Mouse (Mus musculus) macrophage (primary cell): Measurements from ENCODE around the gene Retreg3. TPM values are rescaled to one million over a fixed set of nuclear protein-coding genes. Genes with fewer than 3 reads are reported as not detected.
A peak's percentile ranks its signal among the peaks of the same experiment; 100 is the strongest.

Experiments
- H3K27ac ChIP-seq: fragments of 350-480 bp; formaldehyde crosslinking; 2 replicates; pipeline ENCODE4 v1.9.0; 2021
- H3K36me3 ChIP-seq: fragments of 350-480 bp; formaldehyde crosslinking; 2 replicates; pipeline ENCODE4 v1.9.0; 2021; ENCODE audit errors: inconsistent target
- H3K4me3 ChIP-seq: fragments of 350-480 bp; formaldehyde crosslinking; 2 replicates; pipeline ENCODE4 v1.9.0; 2021; ENCODE audit errors: inconsistent target
- H3K79me2 ChIP-seq: fragments of 350-480 bp; formaldehyde crosslinking; 2 replicates; pipeline ENCODE4 v1.9.0; 2021; ENCODE audit errors: inconsistent target
- WGBS: methylation state at CpG from one replicate; pipeline ENCODE4 v1.1.7; 2026; ENCODE audit warnings: inconsistent platforms; ENCODE audit not compliant: missing documents; 5-methylcytosine and 5-hydroxymethylcytosine counted together
- polyA plus RNA-seq: library from polyadenylated mRNA; stranded (reverse); fragments of 250-400 nt; gene quantifications from 3 replicates; pipeline ENCODE4 v1.2.4, GENCODE M21; 2018; ENCODE audit warnings: inconsistent platforms

Gene Retreg3
- polyA plus RNA-seq, 1 experiment from 2014 or later = 38.2 TPM

DNA sequence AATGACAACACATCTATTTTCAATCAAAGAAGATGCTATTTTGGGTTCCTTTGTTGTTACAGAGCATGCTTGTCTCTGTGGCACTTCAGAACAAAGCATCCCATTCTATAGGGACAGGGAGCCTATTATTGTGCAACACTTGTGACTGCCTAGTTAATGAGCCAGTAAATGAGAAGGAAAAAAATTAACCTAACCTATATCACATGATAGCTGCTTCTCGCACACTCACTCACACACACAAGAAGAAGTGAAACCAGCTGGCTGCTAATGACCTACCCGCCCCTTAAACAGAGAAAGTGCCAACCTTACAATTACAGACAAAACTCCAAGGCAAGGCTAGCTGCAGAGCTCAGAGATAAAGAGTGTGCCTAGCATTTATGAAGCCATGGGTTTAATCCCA, 4.1 kb downstream of the Retreg3 start:
- peak overlapping the region; percentile 85 for H3K27ac ChIP-seq
- H3K4me3 ChIP-seq = no peak overlapping the region
- H3K79me2 ChIP-seq = peaks cover 87% of the 10 kb centered on the region
- H3K36me3 ChIP-seq = no peaks in the 10 kb centered on the region
- WGBS = 0% methylated on average over 2 of the region's 2 CpGs

DNA sequence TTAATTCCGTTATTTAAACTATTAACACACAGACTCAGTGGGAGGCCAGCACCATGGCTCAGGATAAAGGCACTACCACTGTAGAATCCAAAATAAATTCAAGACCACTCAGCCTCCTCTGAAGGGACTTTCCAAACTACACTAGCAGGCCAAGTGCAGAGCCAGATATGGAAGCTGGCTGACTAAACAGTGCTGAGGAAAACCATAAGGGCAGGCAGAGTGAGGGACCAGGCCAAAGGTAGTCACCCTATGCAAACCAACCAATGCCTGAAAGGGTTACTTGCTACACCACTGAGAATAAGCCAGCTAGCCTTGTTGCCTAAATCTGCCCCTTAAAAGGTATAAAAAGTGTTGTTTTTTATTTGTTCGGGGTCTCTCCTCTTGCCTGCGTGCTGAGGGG, 7.5 kb downstream of the Retreg3 start:
- WGBS = 94% methylated on average over 3 of the region's 3 CpGs
- H3K36me3 ChIP-seq = no peaks in the 10 kb centered on the region
- no peak overlapping the region for H3K4me3 ChIP-seq
- peaks cover 96% of the 10 kb centered on the region for H3K79me2 ChIP-seq
- H3K27ac ChIP-seq = no peak overlapping the region

DNA sequence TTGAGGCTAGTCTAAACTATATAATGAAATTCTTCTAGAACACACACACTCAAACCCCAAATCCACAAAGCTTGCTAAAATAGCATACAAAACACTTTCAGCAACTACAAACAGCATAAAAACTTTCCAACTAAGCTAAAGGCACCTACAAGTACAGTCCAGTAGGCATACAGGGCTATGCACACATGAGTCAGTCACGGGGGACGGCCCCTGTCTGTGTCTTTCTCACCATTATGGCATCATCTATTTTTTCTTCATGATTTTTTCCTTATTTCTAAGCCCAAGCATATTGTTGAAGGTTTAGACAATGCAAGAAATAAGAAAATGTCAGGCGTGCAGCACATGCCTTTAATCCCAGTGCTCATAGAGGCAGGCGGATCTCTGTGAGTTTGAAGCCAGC, 8.5 kb downstream of the Retreg3 start:
- H3K27ac ChIP-seq = no peak overlapping the region
- no peak overlapping the region for H3K4me3 ChIP-seq
- 94% methylated on average over 4 of the region's 4 CpGs for WGBS
- peaks cover under 1% of the 10 kb centered on the region; the same call in 1 of the 2 replicates for H3K36me3 ChIP-seq
- H3K79me2 ChIP-seq = peaks cover 96% of the 10 kb centered on the region

DNA sequence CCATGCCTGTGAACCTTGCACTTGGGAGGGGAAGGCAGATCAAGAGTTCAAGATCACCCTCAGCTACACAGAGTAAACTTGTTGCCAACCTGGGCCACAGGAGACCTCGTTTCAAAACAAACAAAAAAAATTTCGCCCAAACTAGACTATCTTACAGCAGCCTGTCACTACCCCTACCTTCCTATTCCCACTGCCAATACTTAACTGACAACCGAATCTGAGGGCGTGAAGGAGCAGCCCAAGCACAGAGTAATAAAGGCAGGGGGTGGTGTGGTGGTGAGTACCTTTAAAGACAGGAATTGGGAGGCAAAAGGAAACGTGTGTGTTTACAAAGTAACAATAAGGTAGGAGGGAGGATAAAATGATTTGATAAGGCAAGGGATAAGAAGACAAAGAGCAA, 9.0 kb downstream of the Retreg3 start:
- Histone ChIP-seq H3K4me3 (no peak overlapping the region), H3K79me2 (peaks cover 98% of the 10 kb centered on the region), H3K27ac (no peak overlapping the region), H3K36me3 (peaks cover 6% of the 10 kb centered on the region; the same call in 1 of the 2 replicates)
- 95% methylated on average over 5 of the region's 5 CpGs for WGBS

DNA sequence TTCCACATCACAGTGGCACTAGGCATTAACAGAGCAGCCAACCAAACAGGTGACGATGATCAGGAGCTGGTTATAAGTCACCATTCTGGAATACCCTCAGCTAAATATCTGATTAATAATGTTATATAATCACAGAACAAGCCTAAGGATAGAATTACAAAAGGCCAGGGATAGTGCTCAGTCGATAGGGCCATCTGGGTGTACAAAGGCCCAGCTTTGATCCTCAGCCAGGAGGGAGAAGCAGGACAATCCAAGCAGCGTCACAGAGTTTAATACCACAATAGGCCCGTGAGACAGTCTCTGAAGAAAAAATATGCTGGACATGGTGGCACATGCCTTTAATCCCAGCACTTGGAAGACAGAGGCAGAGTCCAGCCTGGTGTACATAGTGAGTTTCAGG, 10.3 kb downstream of the Retreg3 start:
- Histone ChIP-seq H3K27ac (no peak overlapping the region), H3K79me2 (peaks cover 100% of the 10 kb centered on the region), H3K4me3 (no peak overlapping the region), H3K36me3 (peaks cover 18% of the 10 kb centered on the region; the same call in 1 of the 2 replicates)
- WGBS = 87% methylated on average over 4 of the region's 4 CpGs

DNA sequence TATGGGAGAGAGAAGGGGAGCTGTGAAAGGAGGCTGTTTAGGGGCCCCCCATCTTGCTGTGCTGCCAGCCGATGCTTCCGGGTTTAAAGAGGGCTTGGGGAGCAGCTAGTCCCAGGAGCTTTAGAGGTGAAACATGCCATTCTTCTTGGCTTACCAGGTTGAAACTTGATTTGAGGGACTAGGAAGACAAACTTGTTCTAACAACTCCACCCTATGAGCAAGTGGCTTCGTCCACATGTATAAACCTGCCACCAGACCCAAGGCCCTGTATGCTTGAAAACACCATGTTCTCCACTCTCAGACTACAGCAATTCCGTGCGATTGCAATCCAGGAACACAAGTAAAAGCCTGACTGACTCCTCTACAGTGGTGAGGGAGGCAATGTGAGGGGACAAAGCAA, 16.7 kb downstream of the Retreg3 start:
- Histone ChIP-seq H3K79me2 (peaks cover 47% of the 10 kb centered on the region), H3K27ac (no peak overlapping the region), H3K4me3 (no peak overlapping the region), H3K36me3 (peaks cover 80% of the 10 kb centered on the region)
- WGBS = 100% methylated on average over 5 of the region's 5 CpGs

DNA sequence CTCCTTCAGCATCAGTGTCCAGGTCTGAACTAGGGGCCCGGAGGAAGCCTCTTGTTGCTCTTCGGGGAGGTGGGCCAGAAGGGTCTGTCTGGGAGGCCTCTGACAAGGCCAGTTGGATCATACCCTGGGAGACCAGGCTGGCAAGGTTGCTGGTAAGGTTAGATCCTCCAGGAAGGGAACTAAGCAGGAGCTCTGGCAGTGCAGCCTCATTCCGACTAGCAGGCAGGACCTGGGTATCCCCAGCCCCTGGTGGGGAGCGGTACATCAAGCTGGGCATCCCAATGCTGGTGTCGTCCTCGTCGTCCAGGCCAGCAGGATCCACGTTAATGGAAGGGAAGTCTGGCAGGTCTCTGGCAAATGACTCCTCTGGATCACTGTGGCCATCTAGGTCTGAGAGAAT, 21.5 kb downstream of the Retreg3 start:
- peaks cover 56% of the 10 kb centered on the region for H3K36me3 ChIP-seq
- no peak overlapping the region for H3K4me3 ChIP-seq
- H3K27ac ChIP-seq = no peak overlapping the region
- H3K79me2 ChIP-seq = peaks cover 4% of the 10 kb centered on the region; the same call in 1 of the 2 replicates
- 87% methylated on average over 8 of the region's 8 CpGs for WGBS

DNA sequence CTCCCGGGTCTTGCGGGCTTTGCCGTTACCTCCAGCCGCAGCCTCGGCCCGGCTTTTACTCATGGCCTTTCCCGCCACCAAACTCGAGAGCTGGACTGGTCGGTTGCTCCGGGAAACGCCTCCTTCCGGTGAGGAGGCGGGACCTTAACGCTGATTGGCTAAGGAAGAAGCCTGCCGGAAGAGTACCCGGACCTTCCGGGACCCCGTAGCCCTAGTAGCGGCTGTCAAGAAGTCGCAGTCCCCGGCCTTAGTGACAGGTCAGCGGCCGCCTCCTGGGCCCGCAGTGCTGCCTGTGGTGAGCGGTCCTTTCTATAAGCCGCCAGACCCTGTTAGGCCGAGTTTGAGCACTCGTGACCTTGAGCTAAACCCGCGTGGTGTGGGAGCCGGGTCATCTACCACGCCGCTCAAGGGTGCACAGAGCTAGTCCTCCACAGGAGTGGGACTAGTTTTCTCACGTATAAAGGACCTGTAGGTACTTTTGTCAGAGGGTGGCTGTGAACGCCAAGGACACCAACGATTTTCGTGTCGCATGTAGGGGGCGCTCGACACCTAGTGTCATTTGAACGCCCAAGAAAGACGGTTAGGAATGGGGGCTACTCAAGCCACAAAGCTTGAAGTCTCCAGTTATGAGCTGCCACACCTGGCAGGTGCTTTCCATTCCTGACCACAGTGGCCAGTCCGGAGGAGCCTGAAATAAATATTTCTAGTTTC, 24.2 kb downstream of the Retreg3 start, which contains the start of gene Psmc3ip:
Gene Psmc3ip, minus strand, starts transcription at position 123 of the 711 bp plus-strand sequence.
- H3K4me3 ChIP-seq = peak within 1 kb of the TSS; percentile 77
- H3K79me2 ChIP-seq = no peaks in the 10 kb centered on the region
- under 1% methylated on average over 41 of the region's 43 CpGs for WGBS
- peaks cover 52% of the 10 kb centered on the region for H3K36me3 ChIP-seq
- peak within 1 kb of the TSS; percentile 86 for H3K27ac ChIP-seq

DNA sequence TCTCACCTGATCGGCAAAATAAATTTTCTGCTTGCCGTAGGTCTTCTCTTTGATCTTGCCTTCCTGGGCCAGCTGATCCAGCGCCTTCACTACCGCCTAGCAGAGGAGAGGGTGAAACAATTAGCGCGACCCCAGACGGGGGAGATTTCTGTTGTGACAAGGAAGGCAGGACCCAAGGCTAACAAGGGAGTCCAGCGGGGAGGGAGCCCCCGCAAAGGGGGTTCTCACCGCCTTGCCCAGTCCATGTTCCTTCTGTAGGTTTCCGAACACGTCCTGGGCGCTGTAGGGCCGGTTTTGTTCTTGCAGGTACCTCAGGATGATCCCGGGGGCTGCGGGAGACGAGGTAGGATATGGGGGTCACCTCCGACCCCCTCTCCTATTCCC, 24.8 kb downstream of the Retreg3 start:
- no peaks in the 10 kb centered on the region for H3K79me2 ChIP-seq
- 2% methylated on average over 17 of the region's 18 CpGs for WGBS
- H3K27ac ChIP-seq = peak overlapping the region; percentile 86
- H3K36me3 ChIP-seq = peaks cover 52% of the 10 kb centered on the region
- H3K4me3 ChIP-seq = peak overlapping the region; percentile 77

DNA sequence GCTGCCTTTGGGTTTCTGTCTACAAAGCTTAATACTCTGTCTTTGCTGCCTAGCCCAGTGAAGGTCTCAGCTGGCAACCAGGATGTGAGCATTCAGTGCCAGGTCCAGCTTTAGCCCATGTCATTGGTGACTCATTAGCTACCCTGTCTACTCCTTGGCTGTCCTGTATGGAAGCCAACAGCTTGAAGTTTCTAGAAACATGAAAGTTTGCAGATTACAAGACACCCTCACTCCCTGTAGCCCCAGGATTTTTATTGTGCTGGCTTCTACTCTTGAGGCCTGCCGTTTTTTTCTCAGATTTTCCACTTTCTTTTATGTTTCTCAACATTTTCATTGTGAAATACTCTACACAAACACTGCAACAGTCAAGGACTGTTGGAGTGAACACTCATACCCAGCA, 29.8 kb downstream of the Retreg3 start:
- H3K36me3 ChIP-seq = peaks cover 33% of the 10 kb centered on the region
- H3K79me2 ChIP-seq = peaks cover 15% of the 10 kb centered on the region
- no peak overlapping the region for H3K4me3 ChIP-seq
- H3K27ac ChIP-seq = no peak overlapping the region
- 43% methylated on average over 1 of the region's 1 CpGs for WGBS

DNA sequence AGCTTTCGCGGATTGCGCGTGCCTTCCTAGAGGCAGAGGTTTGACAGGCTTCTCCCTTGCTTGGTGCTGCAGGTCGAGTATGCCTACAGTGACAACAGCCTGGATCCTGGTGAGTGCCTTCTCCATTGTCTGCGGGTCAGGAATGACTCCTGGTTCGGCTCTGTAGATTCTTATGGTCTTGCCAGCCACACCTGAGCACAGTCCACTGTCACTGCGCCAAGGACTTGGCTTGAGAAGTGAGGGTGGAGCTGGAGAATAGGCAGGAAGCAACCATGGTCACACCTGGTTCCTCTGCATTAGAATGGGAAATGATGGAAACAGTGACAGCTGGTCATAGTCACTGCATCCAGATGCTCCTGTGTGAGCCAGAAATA, 32.0 kb downstream of the Retreg3 start:
- WGBS = 11% methylated on average over 8 of the region's 8 CpGs
- Histone ChIP-seq H3K79me2 (peaks cover 15% of the 10 kb centered on the region), H3K36me3 (peaks cover 32% of the 10 kb centered on the region), H3K27ac (peak overlapping the region; percentile 57), H3K4me3 (peak overlapping the region; percentile 83)

DNA sequence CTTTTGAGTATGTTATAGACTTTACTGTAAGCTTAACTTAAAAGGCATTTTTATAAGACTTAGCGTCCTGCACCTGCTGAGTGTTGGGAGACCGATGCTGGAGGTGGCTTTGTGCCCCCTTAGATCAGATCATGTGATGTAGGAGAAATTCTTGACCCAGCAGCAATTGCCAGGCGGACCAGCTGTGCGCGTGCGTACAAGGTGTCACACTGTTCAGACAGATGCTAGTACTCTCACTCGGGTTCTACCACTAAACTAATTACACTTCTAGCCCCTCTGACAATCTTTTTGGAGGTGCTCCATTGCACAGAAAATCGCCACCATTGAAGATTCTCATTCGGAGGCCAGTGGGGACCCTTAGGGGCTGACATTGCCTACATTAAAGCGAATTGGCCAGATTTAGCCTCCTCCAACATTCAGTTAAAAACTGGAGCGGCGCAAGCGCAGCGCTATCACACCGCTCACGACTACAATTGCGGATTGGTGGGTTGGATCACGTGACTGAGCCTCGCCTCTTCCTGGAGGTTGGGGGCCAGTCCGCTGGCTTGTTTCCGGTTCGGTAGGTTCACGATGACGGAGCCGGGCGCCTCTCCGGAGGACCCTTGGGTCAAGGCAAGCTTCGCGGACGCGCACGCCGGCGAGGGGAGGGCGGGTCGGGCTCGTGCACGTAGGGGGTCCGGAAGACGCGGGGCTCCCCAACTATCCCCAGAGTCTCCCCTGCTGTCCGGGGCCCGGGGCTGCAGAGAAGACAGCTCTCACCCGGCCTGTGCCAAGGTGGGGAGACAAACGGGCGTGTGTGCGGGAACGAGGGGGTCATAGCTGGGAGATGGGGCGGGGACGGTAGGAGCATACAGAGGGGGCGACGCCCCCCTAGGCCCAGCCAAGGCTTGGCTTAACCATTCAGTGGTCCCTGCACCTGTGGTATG, 32.7 kb downstream of the Retreg3 start, which contains the start of gene Mlx:
Gene Mlx, plus strand, starts transcription at position 522 of the 926 bp plus-strand sequence.
- Histone ChIP-seq H3K27ac (peak within 1 kb of the TSS; percentile 62), H3K36me3 (peaks cover 25% of the 10 kb centered on the region), H3K79me2 (peaks cover 15% of the 10 kb centered on the region), H3K4me3 (peak within 1 kb of the TSS; percentile 83)
- under 1% methylated on average over 50 of the region's 52 CpGs for WGBS

DNA sequence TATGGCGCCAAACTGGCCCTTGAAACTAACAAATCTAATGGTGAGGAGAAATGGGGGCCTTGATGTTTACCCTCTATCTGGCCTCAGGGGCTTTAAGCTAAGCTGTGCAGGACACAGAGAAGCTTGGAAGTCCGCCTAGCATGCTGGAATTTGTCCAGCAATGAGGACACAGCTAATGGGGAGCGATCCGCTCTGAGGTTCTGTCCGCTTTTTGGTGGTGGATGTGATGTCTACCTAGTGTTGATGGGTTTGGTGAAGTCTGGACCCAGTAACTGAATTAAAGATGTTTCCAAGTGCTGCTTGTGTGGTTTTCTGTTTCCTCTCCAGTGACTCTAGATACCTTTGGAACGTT, 33.4 kb downstream of the Retreg3 start:
- peaks cover 19% of the 10 kb centered on the region for H3K36me3 ChIP-seq
- peaks cover 15% of the 10 kb centered on the region for H3K79me2 ChIP-seq
- 84% methylated on average over 6 of the region's 6 CpGs for WGBS
- peak overlapping the region; percentile 83 for H3K4me3 ChIP-seq
- peak overlapping the region; percentile 62 for H3K27ac ChIP-seq

DNA sequence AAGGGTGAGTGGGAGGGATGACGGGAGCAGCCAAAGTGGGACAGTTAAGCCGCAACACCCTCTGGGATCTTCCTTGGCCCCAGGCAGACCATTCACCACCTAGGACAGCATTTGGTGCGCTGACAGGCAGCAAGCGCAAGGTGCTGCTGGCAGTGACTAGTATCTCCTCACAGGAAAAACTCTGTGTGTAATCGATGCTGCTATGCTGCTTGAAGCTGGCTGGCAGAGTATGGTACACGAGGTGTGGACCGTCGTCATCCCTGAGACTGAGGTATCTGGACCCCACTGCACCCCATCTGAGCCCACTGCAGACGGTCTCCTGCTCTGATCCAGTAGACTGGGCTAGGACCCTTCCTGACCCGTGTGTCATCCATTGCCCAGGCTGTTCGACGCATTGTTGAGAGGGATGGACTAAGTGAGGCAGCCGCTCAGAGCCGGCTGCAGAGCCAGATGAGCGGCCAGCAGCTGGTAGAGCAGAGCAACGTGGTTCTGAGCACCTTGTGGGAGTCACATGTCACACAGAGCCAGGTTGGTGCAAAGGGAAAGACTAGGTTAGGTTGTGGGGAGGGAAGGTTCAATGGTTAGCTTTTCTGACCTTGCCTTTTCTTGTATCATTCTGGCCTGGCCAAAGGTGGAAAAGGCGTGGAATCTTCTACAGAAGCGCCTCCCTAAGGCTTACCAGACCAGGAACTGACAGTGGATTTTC, 33.9 kb downstream of the Retreg3 start:
- Histone ChIP-seq H3K36me3 (peaks cover 14% of the 10 kb centered on the region), H3K27ac (peak overlapping the region; percentile 62; the same call in 1 of the 2 replicates)
- WGBS = 96% methylated on average over 18 of the region's 18 CpGs

More for the DNA sequence above, 33.9 kb downstream of the Retreg3 start:
- H3K79me2 ChIP-seq = peaks cover 15% of the 10 kb centered on the region
- H3K4me3 ChIP-seq = no peak overlapping the region
